Mouse (Mus musculus) Patski (cell line): Measurements from ENCODE around the gene Cytl1. TPM values are rescaled to one million over a fixed set of nuclear protein-coding genes. Genes with fewer than 3 reads are reported as not detected.

Source experiments
- ATAC-seq: fragments of 100-300 bp; one replicate; pipeline ENCODE4 v1.8.0; 2021
- CTCF ChIA-PET: fragments of 350-600 bp; sonication (Branson Sonifier 250); formaldehyde crosslinking; loops from one replicate; lab custom pipeline; 2022; ENCODE audit warnings: inconsistent platforms; lab: Charles Lee
- POLR2A ChIA-PET: fragments of 350-600 bp; sonication (Branson Sonifier 250); formaldehyde crosslinking; loops from one replicate; lab custom pipeline; 2022; ENCODE audit warnings: antibody characterized with exemption, inconsistent platforms; lab: Charles Lee
- DNase-seq: peaks from one replicate; pipeline ENCODE4 v3.0.0-alpha.2; 2011; ENCODE audit warnings: low read depth, low spot score
- H3K27me3 ChIP-seq: fragments of 371-371 bp; one replicate; pipeline ENCODE4 v1.5.1; 2021
- CTCF ChIP-seq: fragments of 100-300 bp; IDR thresholded peaks from one replicate; pipeline ENCODE4 v1.5.1; 2021
- in situ Hi-C: fragments of 300-500 bp; cut with MboI; formaldehyde crosslinking; loops from 3 replicates; pipeline ENCODE4 v1.11.1; 2018; ENCODE audit warnings: low pct_unique_long_range_greater_than_20kb, mixed read lengths
- polyA plus RNA-seq: library from polyadenylated mRNA; unstranded; gene quantifications from one replicate; pipeline ENCODE4 v1.2.3, GENCODE M21; 2021

Cytl1 gene
- polyA plus RNA-seq, 1 experiment from 2014 or later = not detected

DNA sequence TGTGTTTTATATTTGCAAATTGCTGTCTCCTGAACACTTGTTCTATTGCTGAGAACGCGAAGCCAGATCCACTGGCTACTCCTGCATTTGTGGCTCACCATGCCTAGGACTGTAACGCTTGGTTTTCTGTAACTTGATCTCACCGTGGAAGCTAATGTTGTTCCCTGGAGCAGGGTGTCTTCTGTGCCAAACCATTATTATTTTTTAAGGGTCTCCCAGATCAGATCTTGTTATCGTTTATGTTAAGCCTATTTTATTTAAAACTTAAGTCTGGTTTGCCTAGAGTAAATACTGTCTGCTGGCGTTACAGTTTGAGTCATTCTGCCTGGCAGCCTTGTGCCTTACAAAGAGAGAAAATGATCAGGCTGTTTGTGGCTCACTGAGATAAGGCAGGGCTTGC lies 14.6 kb upstream of the Cytl1 start:
- in situ Hi-C loops = loop anchor here (25.0 kb wide), 1 partner anchor 333 kb away; no protein-coding TSS in a partner anchor
- H3K27me3 ChIP-seq = peaks cover 39% of the 10 kb centered on the region
- ATAC-seq (no peak), DNase-seq (no peak)
- POLR2A ChIA-PET = no interaction called here
- CTCF ChIA-PET = no interaction called here
- no peak for TF ChIP-seq CTCF

DNA sequence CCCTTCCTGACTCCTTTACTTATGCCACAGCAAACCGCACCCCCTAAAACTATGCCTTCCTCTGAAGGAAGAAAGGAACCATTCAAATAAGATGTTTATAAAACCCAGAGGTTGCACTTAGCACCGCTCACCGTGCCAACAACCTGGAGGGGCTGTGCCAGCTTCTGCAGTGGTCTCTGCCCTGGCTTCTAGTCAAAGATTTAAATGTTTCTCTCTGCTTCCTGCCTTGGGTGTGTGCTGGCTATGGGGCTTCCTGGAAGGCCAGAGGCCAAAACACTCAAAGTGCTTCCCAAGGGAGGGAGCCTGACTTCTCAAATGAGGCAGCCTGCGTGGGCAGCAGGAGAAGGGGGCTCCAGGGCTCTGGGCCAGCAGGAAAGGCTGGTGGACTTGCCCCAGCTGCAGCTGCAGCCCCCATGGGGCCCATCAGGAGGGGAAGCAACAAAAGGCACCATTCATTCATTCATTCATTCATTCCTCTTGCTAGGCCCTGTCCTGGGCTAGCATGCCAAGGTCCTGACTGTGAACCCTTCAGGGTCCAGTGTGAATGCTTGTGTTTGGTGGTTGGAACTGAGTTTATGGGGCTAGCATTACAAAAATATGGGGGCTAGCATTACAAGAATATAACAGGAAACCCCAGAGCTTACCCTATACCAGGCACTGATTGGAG lies 10.0 kb upstream of the Cytl1 start:
- ATAC-seq = no peak
- peaks cover 26% of the 10 kb centered on the region for H3K27me3 ChIP-seq
- TF ChIP-seq CTCF = no peak
- no peak for DNase-seq
- CTCF ChIA-PET = interaction anchor here (1.6 kb wide), 1 partner anchor 11 kb away, joined by 4 read pairs; no protein-coding TSS in a partner anchor
- in situ Hi-C loops = no loop called here
- POLR2A ChIA-PET = no interaction called here

DNA sequence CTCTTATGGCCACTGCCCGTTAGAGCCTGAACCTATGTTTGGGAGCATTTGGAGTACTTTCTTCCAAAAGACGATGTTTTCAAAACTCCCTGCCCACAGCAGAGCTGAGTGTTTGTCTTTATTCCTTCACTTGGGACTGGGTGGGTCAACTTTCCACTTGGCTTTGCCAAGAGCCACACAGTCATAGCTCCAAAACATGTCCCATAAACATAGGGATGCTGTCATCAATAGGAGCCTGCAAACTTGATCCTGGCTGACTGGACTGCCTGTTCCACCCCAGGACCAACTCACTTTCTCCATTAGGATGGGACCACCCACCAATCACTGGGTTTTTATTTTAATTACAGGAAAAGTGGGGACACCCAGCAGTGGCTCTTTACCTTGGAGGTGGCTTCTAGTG lies 4.5 kb upstream of the Cytl1 start:
- in situ Hi-C loops = no loop called here
- no peak for DNase-seq
- no peak for TF ChIP-seq CTCF
- H3K27me3 ChIP-seq = peaks cover 17% of the 10 kb centered on the region
- POLR2A ChIA-PET = no interaction called here
- ATAC-seq = no peak
- CTCF ChIA-PET = no interaction called here

DNA sequence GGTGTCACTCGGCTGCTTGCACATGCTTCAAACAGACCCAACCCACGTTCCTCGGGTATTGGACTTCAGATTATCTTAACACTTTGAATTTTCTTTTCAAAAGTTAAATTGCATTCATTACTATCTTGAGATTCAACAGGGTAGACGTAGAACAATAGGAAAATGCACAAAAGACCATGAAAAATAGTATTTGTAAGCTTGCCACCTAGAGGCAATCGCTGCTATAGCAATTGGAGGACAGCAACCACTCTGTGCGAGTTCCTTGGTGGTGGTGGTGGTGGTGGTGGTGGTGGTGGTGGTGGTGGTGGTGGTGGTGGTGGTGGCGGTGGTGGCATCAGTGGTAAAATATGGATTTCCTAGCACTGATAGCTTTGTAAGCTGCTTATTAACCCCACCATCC lies 894 bp downstream of the Cytl1 start:
- ATAC-seq (no peak), DNase-seq (no peak)
- POLR2A ChIA-PET = interaction anchor here (0.9 kb wide), 1 partner anchor 11 kb away, joined by 5 read pairs; no protein-coding TSS in a partner anchor

DNA sequence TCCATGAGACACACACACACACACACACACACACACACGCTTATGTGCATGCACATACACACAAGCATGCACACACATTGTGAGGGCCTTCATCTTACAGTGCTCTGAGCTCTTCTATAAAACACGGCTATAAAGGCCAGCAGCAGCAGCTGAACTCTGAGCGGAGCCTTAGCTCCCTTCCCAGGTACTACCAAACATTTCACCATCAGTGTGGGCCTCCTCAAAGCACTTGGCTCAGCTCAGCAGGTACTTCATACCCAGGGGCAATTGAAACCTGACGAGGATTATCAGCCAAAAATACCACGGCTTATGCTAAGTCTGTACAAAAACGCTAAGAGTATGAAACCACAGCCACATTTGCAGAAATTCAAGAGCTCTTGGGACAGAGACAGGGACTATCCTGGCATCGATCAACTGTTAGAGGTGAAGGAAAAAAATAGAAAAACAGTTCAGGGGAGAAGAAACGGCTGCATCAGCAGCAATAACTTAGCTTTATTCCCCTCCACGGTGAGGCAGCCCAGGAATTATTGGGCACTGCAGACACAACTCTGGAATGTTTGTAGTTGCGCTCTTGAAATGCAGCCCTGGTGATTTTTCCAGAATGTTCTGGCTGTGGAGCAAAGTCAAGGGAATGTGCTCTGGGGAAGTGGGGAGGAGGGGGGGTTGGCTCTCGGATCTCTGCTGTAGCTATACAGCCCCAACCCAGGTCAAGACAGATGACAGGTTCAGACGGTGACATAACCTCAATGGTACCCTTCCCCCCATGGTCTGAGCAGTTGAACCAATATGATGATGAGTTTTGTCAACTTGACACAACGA lies 8.8 kb downstream of the Cytl1 start:
- POLR2A ChIA-PET = no interaction called here
- H3K27me3 ChIP-seq = peaks cover 4% of the 10 kb centered on the region
- no peak for TF ChIP-seq CTCF
- ATAC-seq = no peak
- CTCF ChIA-PET = interaction anchor here (0.9 to 1.5 kb wide), 2 partner anchors 9 to 456 kb away, joined by 4 to 5 read pairs; no protein-coding TSS in a partner anchor
- in situ Hi-C loops = no loop called here
- no peak for DNase-seq

More for the DNA sequence above, 894 bp downstream of the Cytl1 start:
- peaks cover 12% of the 10 kb centered on the region for H3K27me3 ChIP-seq
- TF ChIP-seq CTCF = peak; percentile 31
- in situ Hi-C loops = no loop called here
- CTCF ChIA-PET = interaction anchor here (1.0 to 1.2 kb wide), 3 partner anchors 11 to 447 kb away, joined by 3 to 4 read pairs (median 3); no protein-coding TSS in a partner anchor

DNA sequence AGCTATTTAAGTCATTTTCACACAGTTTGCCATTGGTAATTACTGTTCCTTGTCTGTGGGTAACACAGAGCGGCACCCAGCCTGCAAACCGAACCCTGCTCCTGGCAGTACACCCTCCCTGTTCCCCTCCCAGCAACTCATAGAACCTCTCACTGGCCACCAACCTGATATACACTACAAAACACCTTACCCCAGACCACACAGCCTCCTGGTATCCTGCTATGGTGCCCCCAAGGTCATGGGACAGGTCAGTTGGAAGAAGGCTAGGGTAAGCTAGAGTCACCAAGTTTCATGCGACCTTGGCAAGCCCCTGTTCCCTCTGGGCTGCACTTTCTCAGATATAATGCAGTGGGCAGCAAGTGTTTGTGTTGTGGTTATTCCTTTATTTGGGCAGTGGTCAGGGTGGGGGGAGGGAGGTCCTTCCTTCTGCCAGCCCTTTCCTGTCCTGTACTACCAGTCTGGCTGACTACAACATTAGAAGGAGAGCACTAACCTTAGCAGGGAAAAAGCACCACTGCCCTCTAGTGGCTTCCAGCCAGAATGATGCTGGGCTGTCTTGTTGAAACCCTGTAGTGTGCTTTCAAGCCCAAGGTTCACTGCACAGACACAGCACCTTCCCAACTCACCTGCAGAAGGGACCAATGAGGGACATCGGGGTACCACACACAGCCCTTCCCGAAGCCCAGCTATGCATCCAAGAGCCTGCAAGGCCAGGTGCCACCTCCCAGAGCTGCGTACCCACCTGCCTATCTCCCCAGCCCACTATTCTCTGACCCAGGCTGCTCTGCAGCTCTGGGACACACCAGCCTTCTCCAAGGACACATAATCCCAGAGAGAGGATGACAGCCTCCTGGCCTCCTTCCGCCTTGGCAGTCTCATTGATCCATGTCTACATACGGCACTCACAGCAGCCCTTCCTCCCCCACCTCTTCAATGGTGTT lies 17.0 kb downstream of the Cytl1 start:
- ATAC-seq (peak; percentile 66), DNase-seq (peak; percentile 13)
- in situ Hi-C loops = loop anchor here (10.0 kb wide), 1 partner anchor 333 kb away; no protein-coding TSS in a partner anchor
- ChIA-PET POLR2A (no interaction called here), CTCF (interaction anchor here (1.0 to 1.7 kb wide), 2 partner anchors 8 to 11 kb away, joined by 3 to 5 read pairs; no protein-coding TSS in a partner anchor)
- peaks cover 4% of the 10 kb centered on the region for H3K27me3 ChIP-seq
- peak; percentile 86 for TF ChIP-seq CTCF

DNA sequence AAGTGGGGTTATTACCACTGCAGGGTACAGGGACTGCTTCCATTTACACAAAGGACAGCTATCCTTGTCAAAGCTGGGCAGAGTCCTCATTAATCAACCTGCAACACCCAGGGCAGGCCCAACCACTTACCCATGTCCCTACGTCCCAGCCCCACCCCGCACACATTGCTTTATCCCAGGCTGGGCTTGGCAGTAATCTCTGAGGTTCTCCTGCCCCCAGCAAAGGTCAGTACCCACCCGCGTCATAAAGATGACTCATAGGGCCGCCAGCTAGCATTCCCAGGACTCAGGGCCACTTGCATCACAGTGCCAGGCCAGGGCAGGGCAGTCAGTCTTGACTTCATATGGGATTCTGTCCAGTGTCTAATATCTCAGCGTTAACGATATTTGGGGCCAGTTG lies 18.0 kb downstream of the Cytl1 start:
- ChIA-PET POLR2A (no interaction called here), CTCF (interaction anchor here (0.9 to 1.7 kb wide), 4 partner anchors 9 to 445 kb away, joined by 3 to 5 read pairs (median 3); no protein-coding TSS in a partner anchor)
- TF ChIP-seq CTCF = no peak
- in situ Hi-C loops = loop anchor here (10.0 kb wide), 1 partner anchor 331 kb away; no protein-coding TSS in a partner anchor
- peaks cover 4% of the 10 kb centered on the region for H3K27me3 ChIP-seq
- ATAC-seq = peak; percentile 20
- peak; percentile 20 for DNase-seq

DNA sequence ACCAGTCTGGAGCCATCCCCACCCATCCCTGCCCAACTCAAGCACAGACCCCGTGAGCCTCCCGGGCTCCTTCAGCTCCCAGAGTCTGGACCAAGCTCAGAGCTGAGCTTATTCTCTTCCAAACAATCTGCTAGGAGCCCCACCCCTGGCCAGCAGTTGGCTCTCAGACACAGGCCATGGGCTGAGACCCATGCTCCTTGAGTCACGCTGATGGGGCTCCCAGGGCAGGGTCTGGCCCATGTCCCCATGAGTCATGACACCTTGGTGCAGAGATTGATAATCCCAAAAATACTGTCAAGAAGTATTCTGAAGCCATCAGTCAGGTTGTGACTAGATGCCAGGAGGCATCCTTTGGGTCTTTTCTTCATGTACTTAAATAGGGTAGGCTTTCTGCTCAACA lies 26.7 kb downstream of the Cytl1 start:
- CTCF ChIA-PET = interaction anchor here (2.1 kb wide), 1 partner anchor 12 kb away, joined by 5 read pairs; no protein-coding TSS in a partner anchor

DNA sequence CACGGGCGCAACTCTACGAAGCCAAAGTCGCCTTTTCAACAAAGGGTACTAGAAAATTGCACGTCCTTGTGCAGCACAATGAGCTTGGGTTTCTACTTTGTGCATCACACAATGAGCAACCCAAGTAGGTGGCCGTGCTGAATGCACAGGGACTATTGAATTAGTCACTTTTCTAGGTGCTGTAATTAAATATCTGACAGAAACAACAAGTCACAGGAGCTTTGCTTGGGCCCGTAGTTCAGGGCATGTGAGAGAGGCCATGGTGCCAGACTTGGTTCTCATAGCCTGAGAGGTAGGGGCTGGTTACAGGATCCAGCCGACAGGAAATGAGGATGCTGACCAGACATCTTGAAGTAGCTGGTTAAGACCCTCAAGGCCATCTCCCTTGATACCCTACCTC lies 30.5 kb downstream of the Cytl1 start:
- DNase-seq = no peak
- TF ChIP-seq CTCF = no peak
- ChIA-PET CTCF (interaction anchor here (1.1 kb wide), 1 partner anchor 8 kb away, joined by 3 read pairs; no protein-coding TSS in a partner anchor), POLR2A (no interaction called here)
- peaks cover 9% of the 10 kb centered on the region for H3K27me3 ChIP-seq
- in situ Hi-C loops = no loop called here
- ATAC-seq = no peak

More for the DNA sequence above, 26.7 kb downstream of the Cytl1 start:
- no peak for DNase-seq
- POLR2A ChIA-PET = no interaction called here
- no peak for ATAC-seq
- H3K27me3 ChIP-seq = peaks cover 2% of the 10 kb centered on the region
- TF ChIP-seq CTCF = no peak
- in situ Hi-C loops = no loop called here
